Mouse (Mus musculus) hindbrain, embryonic 14.5 days (tissue): ENCODE results near the gene Cpne7. TPM values are rescaled to one million over a fixed set of nuclear protein-coding genes. Genes with fewer than 3 reads are reported as not detected.
"Not testable (repeated sequence)": the region's sequence is repeated elsewhere in the genome, so short reads cannot be mapped to it uniquely, and the experiment has no call there.

ENCODE experiments used
- ATAC-seq: fragments of 200-750 bp; cut with Nextera tagmentation; 2 replicates; pipeline ENCODE4 v1.8.0; 2017; ENCODE audit warnings: moderate number of reproducible peaks, mild to moderate bottlenecking, moderate TSS enrichment, moderate library complexity; ENCODE audit not compliant: low FRiP score
- DNase-seq: peaks from one replicate; pipeline ENCODE4 v3.0.0-alpha.2; 2015; ENCODE audit warnings: low spot score
- H3K27ac ChIP-seq: fragments of 300-500 bp; sonication (generic); 2 replicates; pipeline ENCODE4 v1.5.1; 2014; ENCODE audit warnings: mild to moderate bottlenecking, moderate library complexity
- H3K27me3 ChIP-seq: fragments of 300-500 bp; sonication (generic); 2 replicates; pipeline ENCODE4 v1.6.1; 2014; ENCODE audit warnings: mild to moderate bottlenecking, low read length, mixed read lengths; ENCODE audit not compliant: control insufficient read depth, insufficient read depth
- H3K36me3 ChIP-seq: fragments of 300-500 bp; sonication (generic); replicated peaks from 2 replicates; pipeline ENCODE4 v1.6.1; 2014; ENCODE audit not compliant: control insufficient read depth, insufficient read depth
- H3K4me1 ChIP-seq: fragments of 300-500 bp; sonication (generic); replicated peaks from 2 replicates; pipeline ENCODE4 v1.6.1; 2014; ENCODE audit warnings: antibody characterized with exemption, low read length, mixed read lengths; ENCODE audit not compliant: control insufficient read depth, insufficient read depth
- H3K4me2 ChIP-seq: fragments of 300-500 bp; sonication (generic); replicated peaks from 2 replicates; pipeline ENCODE4 v1.6.1; 2014; ENCODE audit warnings: mild to moderate bottlenecking, moderate library complexity
- H3K4me3 ChIP-seq: fragments of 300-500 bp; sonication (generic); replicated peaks from 2 replicates; pipeline ENCODE4 v1.5.1; 2014; ENCODE audit warnings: mild to moderate bottlenecking, low read length
- H3K9ac ChIP-seq: fragments of 300-500 bp; sonication (generic); 2 replicates; pipeline ENCODE4 v1.6.1; 2014
- H3K9me3 ChIP-seq: fragments of 300-500 bp; sonication (generic); 2 replicates; pipeline ENCODE4 v1.6.1; 2016; ENCODE audit warnings: low read length; ENCODE audit not compliant: control insufficient read depth
- WGBS: fragments of 180-500 bp; shearing (Covaris S2); extraction: QIAGEN DNeasy Blood & Tissue Kit; methylation state at CpG from one replicate; pipeline ENCODE4 v1.1.7; 2014; 5-methylcytosine and 5-hydroxymethylcytosine counted together
- polyA plus RNA-seq: library from polyadenylated mRNA; unstranded; fragments of >200 nt; fragmentation: Nextera tagmentation; extraction: Ambion mirVana; gene quantifications from 2 replicates; pipeline ENCODE4 v1.2.1, GENCODE M21; 2014

Cpne7 gene
- polyA plus RNA-seq, 1 experiment from 2014 or later = 2.2 TPM

- no peak overlapping the region for H3K27ac ChIP-seq
- H3K4me2 ChIP-seq = peak overlapping the region; percentile 78; the same call in 1 of the 2 replicates
- H3K9ac ChIP-seq = peak overlapping the region; percentile 97; the same call in 1 of the 2 replicates
- H3K9me3 ChIP-seq = no peaks in the 10 kb centered on the region
- WGBS = 76% methylated on average over 4 of the region's 4 CpGs
- peaks cover 10% of the 10 kb centered on the region for H3K4me1 ChIP-seq
- peaks cover 49% of the 10 kb centered on the region for H3K36me3 ChIP-seq
- H3K4me3 ChIP-seq = no peak overlapping the region
- DNase-seq (no peak), ATAC-seq (no peak)
- no peaks in the 10 kb centered on the region for H3K27me3 ChIP-seq
Observed at GRCm38 (mm10) chr8:123101244-123101643, 15.9 kb upstream of the Cpne7 start.

DNA sequence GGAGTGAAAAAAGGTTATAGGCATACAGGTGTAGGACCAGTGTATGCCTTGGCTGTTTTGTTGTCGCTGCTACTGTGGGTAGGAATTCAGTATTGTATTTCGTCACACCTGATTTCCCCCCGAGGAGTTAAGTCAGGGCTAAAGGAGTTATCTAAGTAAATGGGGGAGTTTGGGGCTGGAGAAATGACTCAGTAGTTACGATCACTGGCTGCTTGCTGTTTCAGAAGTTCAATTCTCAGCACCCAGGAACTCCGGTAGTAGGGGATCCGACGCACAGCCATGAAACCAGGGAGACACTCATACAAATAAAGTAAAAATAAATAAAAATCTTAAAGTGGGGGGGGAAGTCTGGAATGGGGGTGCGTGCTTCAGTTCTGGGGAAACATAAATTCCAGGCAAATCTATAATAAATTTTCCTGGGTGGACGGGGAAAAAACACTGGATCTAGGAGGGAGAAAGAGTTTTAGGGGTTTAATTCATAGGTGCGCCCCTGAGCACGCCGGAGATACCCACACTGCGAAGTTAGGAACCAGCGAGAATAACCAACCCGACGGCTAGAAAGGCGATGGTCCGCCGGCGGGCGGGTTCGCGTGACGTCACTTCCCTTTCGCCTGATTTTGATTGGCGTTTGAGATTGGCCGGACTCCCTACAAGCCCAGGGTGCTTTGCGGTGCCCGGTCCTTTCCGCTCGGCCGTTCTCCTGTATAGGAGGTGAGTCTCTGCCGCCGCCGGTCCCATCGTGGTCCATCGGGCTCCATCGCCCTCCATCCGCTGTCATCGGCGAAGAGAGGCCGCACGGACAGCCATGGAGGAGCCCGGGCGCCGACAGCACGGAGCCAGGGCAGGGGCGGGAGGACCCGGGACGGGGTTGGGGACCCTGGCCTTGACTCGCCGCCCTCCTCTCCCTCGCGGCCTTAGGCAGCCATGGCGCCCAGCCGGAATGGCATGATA lies 15.2 kb upstream of the Cpne7 start, which contains the start of gene Rpl13:
TSS of gene Rpl13 (plus strand) at position 616 of the 951 bp plus-strand sequence.
- Histone ChIP-seq H3K27ac (peak within 1 kb of the TSS; percentile 96), H3K9ac (peak within 1 kb of the TSS; percentile 97), H3K9me3 (no peaks in the 10 kb centered on the region), H3K27me3 (no peaks in the 10 kb centered on the region), H3K36me3 (peaks cover 46% of the 10 kb centered on the region), H3K4me3 (peak within 1 kb of the TSS; percentile 91), H3K4me1 (peaks cover 10% of the 10 kb centered on the region), H3K4me2 (peak within 1 kb of the TSS; percentile 89)
- ATAC-seq = peak; percentile 94
- DNase-seq = peak; percentile 99
- WGBS = 2% methylated on average over 55 of the region's 56 CpGs

DNA sequence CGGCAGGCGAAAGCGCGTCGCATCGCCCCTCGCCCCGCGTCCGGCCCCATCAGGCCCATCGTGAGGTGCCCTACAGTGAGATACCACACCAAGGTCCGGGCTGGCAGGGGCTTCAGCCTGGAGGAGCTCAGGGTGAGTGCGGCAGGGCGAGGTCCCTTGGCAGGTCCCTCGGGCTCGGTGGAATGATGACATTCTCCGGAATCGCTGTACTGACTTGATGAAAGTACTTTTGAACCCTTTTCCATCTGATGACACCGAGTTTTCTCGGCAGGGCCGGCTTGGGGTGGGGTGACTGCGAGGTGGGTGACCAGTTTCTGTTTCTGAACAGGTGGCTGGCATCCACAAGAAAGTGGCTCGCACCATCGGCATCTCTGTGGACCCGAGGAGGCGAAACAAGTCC lies 14.3 kb upstream of the Cpne7 start:
- ATAC-seq, H3K27me3 ChIP-seq, H3K9me3 ChIP-seq, H3K4me1 ChIP-seq, DNase-seq: not testable (repeated sequence)
- peak overlapping the region; percentile 97 for H3K9ac ChIP-seq
- H3K4me2 ChIP-seq = peak overlapping the region; percentile 89
- WGBS = 1% methylated on average over 22 of the region's 26 CpGs
- peak overlapping the region; percentile 96 for H3K27ac ChIP-seq
- H3K36me3 ChIP-seq = peaks cover 38% of the 10 kb centered on the region
- peak overlapping the region; percentile 91 for H3K4me3 ChIP-seq

DNA sequence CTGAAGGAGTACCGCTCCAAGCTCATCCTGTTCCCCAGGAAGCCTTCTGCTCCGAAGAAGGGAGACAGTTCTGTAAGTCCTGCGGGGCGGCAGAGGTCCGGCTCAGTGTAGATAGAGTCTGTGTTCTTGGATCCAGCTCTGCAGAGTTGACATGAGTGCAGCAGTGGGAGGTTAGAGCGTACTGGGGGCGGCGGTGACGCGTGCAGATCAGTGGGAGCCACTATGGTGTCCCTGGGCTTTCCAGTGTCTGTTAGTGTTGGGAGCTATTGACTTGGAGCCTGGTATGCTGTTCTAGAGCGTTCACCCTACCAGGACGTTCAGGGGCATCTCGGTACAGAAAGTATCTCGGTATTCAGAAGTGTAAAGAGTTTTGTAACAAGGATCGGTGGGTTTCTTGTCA lies 13.9 kb upstream of the Cpne7 start:
- DNase-seq = no peak
- WGBS = 24% methylated on average over 14 of the region's 15 CpGs
- no peak for ATAC-seq

GRCm38 (mm10) chr8:123104046-123104767 lies 13.0 kb upstream of the Cpne7 start:
- WGBS = 87% methylated on average over 6 of the region's 6 CpGs
- ATAC-seq (no peak), DNase-seq (no peak)
- Histone ChIP-seq H3K36me3 (peaks cover 30% of the 10 kb centered on the region), H3K4me2 (peak overlapping the region; percentile 89; the same call in 1 of the 2 replicates), H3K27ac (no peak overlapping the region), H3K9ac (no peak overlapping the region), H3K4me1 (peaks cover 10% of the 10 kb centered on the region), H3K9me3 (no peaks in the 10 kb centered on the region), H3K27me3 (no peaks in the 10 kb centered on the region), H3K4me3 (peak overlapping the region; percentile 91)

More for the DNA sequence above, 13.9 kb upstream of the Cpne7 start:
- Histone ChIP-seq H3K9me3 (no peaks in the 10 kb centered on the region), H3K27me3 (no peaks in the 10 kb centered on the region), H3K27ac (peak overlapping the region; percentile 96; the same call in 1 of the 2 replicates), H3K9ac (peak overlapping the region; percentile 97), H3K36me3 (peaks cover 33% of the 10 kb centered on the region), H3K4me2 (peak overlapping the region; percentile 89), H3K4me3 (peak overlapping the region; percentile 91), H3K4me1 (peaks cover 10% of the 10 kb centered on the region)

- H3K36me3 ChIP-seq = peaks cover 30% of the 10 kb centered on the region
- no peak overlapping the region for H3K9ac ChIP-seq
- H3K27ac ChIP-seq = no peak overlapping the region
- H3K4me1 ChIP-seq = peaks cover 10% of the 10 kb centered on the region
- H3K9me3 ChIP-seq = no peaks in the 10 kb centered on the region
- H3K27me3 ChIP-seq = no peaks in the 10 kb centered on the region
- DNase-seq (peak; percentile 73), ATAC-seq (no peak)
- H3K4me2 ChIP-seq = no peak overlapping the region
- H3K4me3 ChIP-seq = no peak overlapping the region
- WGBS = 70% methylated on average over 5 of the region's 5 CpGs
Observed at GRCm38 (mm10) chr8:123105553-123106326, 11.4 kb upstream of the Cpne7 start.

DNA sequence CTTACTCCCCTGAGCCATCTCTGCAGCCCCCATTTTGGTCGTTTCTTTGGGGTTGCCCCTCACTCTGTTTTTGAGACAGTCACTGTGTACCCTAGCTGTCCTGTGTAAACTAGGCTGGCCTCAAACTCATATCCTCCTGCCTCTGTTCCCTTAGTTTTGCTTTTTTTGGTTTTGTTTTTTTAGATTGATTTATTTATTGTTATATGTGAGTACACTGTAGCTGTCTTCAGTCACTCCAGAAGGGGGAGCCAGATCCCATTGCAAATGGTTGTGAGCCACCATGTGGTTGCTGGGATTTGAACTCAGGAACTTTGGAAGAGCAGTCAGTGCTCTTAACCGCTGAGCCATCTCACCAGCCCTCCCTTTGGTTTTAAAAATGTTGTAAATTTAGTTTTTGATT lies 10.6 kb upstream of the Cpne7 start:
- Histone ChIP-seq H3K36me3 (peaks cover 30% of the 10 kb centered on the region), H3K27me3 (no peaks in the 10 kb centered on the region), H3K9me3 (no peaks in the 10 kb centered on the region), H3K4me1 (peaks cover 10% of the 10 kb centered on the region), H3K4me2 (no peak overlapping the region), H3K27ac (no peak overlapping the region), H3K9ac (no peak overlapping the region), H3K4me3 (no peak overlapping the region)
- WGBS = 47% methylated on average over 2 of the region's 2 CpGs
- DNase-seq = no peak
- ATAC-seq = no peak

GRCm38 (mm10) chr8:123108010-123108409 lies 9.2 kb upstream of the Cpne7 start:
- H3K9me3 ChIP-seq = no peaks in the 10 kb centered on the region
- 86% methylated on average over 1 of the region's 1 CpGs for whole genome bisulfite sequencing
- no peak for ATAC-seq

More at GRCm38 (mm10) chr8:123108010-123108409, 9.2 kb upstream of the Cpne7 start:
- no peak overlapping the region for H3K4me2 ChIP-seq
- peaks cover 10% of the 10 kb centered on the region for H3K4me1 ChIP-seq
- H3K27ac ChIP-seq = no peak overlapping the region
- no peak for DNase-seq
- H3K36me3 ChIP-seq = peaks cover 29% of the 10 kb centered on the region
- no peak overlapping the region for H3K4me3 ChIP-seq
- no peak overlapping the region for H3K9ac ChIP-seq
- no peaks in the 10 kb centered on the region for H3K27me3 ChIP-seq
